ENCODE assay signal across 8 mouse cellular contexts in the genomic region with DNA sequence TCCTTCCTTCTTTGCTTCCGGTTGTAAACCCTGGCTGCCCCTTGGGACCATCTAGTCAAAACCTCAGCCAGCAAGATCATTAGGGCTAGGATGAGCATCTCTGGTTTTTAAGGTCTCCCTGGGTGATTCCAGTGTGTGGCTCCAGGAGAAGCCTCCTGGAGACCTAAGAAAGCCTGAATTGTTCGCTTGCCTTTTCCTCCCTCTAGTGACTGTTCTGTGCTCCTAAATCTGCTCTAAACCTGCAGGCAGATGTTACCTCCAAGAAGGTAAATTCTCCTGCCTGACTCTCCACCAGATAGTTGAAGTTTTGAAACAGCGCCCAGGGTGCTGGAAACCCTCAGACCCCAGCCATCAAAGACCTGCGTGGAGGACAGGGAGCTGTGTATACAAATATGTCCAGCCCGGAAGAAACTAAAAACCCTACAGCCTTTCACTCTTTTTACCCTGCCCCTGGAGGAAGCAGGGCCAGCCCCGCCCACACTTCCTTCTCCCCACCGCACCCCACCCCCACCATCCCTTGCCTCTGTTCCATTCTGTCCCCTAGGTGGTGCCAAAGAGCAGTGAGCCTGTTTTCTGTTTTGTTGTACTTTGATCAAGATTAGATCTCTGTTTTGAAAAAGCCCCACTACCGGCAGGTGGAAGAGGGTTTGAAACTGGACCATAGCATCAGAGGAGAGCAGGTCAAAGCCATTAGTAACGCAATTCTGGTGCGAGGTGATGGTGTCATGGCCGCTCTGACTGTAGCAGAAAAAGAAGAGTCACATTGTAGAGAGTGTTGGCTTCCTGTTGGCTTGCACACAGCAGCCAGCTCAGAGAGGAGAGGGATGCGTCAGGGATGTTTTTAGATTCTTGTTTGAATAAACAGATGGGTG. TPM values are rescaled to one million over a fixed set of nuclear protein-coding genes. Genes with fewer than 3 reads are reported as not detected.
DNase-seq lines count a peak whose midpoint lies in the region; ATAC-seq and TF ChIP-seq lines count a peak whose summit lies in the region.

No protein-coding gene starts in this region.

- 11% methylated on average over 12 of the region's 12 CpGs for WGBS in forebrain, embryonic 11.5 days
- WGBS in lung, postnatal 0 days = 7% methylated on average over 12 of the region's 12 CpGs

- TF ChIP-seq EP300 in lung, postnatal 0 days (IDR thresholded peaks at IDR 0.05) = no peak

- no peaks in the 10 kb centered on the region for H3K36me3 ChIP-seq in ES-E14 (ENCODE audit: control insufficient read depth, insufficient read depth, low read length, poor library complexity, severe bottlenecking)
- H3K36me3 ChIP-seq in forebrain, embryonic 11.5 days (ENCODE audit: control insufficient read depth, insufficient read depth, low read length) = no peaks in the 10 kb centered on the region
- H3K36me3 ChIP-seq in lung, postnatal 0 days (ENCODE audit: insufficient read depth, low read length) = no peaks in the 10 kb centered on the region

- H3K27ac ChIP-seq in ES-E14 (ENCODE audit: insufficient read depth, low read depth, low read length, poor library complexity, severe bottlenecking) = no peak overlapping the region
- H3K27ac ChIP-seq in brown adipose tissue, adult 24 weeks (replicated peaks; ENCODE audit: low read depth, low read length) = 0 out of 2 replicates have a peak overlapping the region, but pooled peaks have one; percentile 63
- no peak overlapping the region for H3K27ac ChIP-seq in forebrain, embryonic 11.5 days (ENCODE audit: low read depth, low read length)
- H3K27ac ChIP-seq in lung, postnatal 0 days (ENCODE audit: low read length) = peak overlapping the region; percentile 57; the same call in 1 of the 2 replicates

- no peaks in the 10 kb centered on the region for H3K27me3 ChIP-seq in forebrain, embryonic 11.5 days (ENCODE audit: control insufficient read depth, insufficient read depth, low read length)
- H3K27me3 ChIP-seq in lung, postnatal 0 days (replicated peaks; ENCODE audit: insufficient read depth, low read length) = no peaks in the 10 kb centered on the region

- peak; percentile 80 for TF ChIP-seq CTCF in lung, postnatal 0 days (IDR thresholded peaks at IDR 0.05)

- H3K9me3 ChIP-seq in ES-E14 (ENCODE audit: control insufficient read depth, insufficient read depth, low read depth, low read length) = no peaks in the 10 kb centered on the region
- no peaks in the 10 kb centered on the region for H3K9me3 ChIP-seq in forebrain, embryonic 11.5 days (ENCODE audit: control insufficient read depth, low read length)
- H3K9me3 ChIP-seq in lung, postnatal 0 days (ENCODE audit: low read length) = no peaks in the 10 kb centered on the region

- H3K4me2 ChIP-seq in forebrain, embryonic 11.5 days (ENCODE audit: low read depth, low read length, severe bottlenecking) = peak overlapping the region; percentile 15; the same call in 1 of the 2 replicates
- peak overlapping the region; percentile 49 for H3K4me2 ChIP-seq in lung, postnatal 0 days (replicated peaks; ENCODE audit: low read depth, low read length)

- intact Hi-C loops in heart, postnatal 36 days (cut with DNase I) = loop anchor here (2.0 to 5.0 kb wide), 3 partner anchors 34 to 224 kb away; partner anchors contain the start of gene Chd9

- peak; percentile 44 for ATAC-seq in forebrain, embryonic 11.5 days (replicated peaks; ENCODE audit: low FRiP score)
- ATAC-seq in lung, postnatal 0 days = peak; percentile 90

- in situ Hi-C loops in ES-E14 (cut with MboI; ENCODE audit: low sequenced_read_pairs in 2 of 2, unreplicated experiment in 2 of 2) = no loop called here

- peak overlapping the region in 1 of 2 experiments; percentile 11; a peak in 1 of 4 replicates for H3K4me3 ChIP-seq in ES-E14 (ENCODE audit: insufficient read depth in 1 of 2, low read depth in 1 of 2, low read length in 2 of 2, poor library complexity in 1 of 2, severe bottlenecking in 1 of 2)
- H3K4me3 ChIP-seq in brown adipose tissue, adult 24 weeks (ENCODE audit: insufficient read depth, low read depth, low read length) = peak overlapping the region; percentile 61
- H3K4me3 ChIP-seq in forebrain, embryonic 11.5 days (ENCODE audit: low read depth, low read length) = no peak overlapping the region
- peak overlapping the region; percentile 30; the same call in 1 of the 2 replicates for H3K4me3 ChIP-seq in lung, postnatal 0 days (ENCODE audit: low read depth, low read length)

- H3K9ac ChIP-seq in ES-E14 (ENCODE audit: insufficient read depth, low read depth, low read length, poor library complexity, severe bottlenecking) = no peak overlapping the region; the same call in 1 of the 2 replicates
- H3K9ac ChIP-seq in forebrain, embryonic 11.5 days (ENCODE audit: low read length) = peak overlapping the region; percentile 20
- H3K9ac ChIP-seq in lung, postnatal 0 days (replicated peaks; ENCODE audit: low read depth) = no peak overlapping the region

- peaks cover 0 to 8% of the 10 kb centered on the region in 2 experiments; a peak in 1 of 4 replicates for H3K4me1 ChIP-seq in ES-E14 (ENCODE audit: control insufficient read depth in 2 of 2, insufficient read depth in 2 of 2, low read length in 2 of 2, poor library complexity in 1 of 2)
- H3K4me1 ChIP-seq in brown adipose tissue, adult 24 weeks (ENCODE audit: control insufficient read depth, insufficient read depth, insufficient read length, low read length) = peaks cover 2% of the 10 kb centered on the region; the same call in 1 of the 2 replicates
- H3K4me1 ChIP-seq in forebrain, embryonic 11.5 days (replicated peaks; ENCODE audit: control insufficient read depth, insufficient read depth, low read length) = no peaks in the 10 kb centered on the region; the same call in 1 of the 2 replicates
- peaks cover 7% of the 10 kb centered on the region; the same call in 1 of the 2 replicates for H3K4me1 ChIP-seq in lung, postnatal 0 days (ENCODE audit: insufficient read depth, low read depth, low read length)

- peak; percentile 85 for DNase-seq in ES-E14 (ENCODE audit: low read depth, low spot score)
- peak; percentile 83 for DNase-seq in forebrain, embryonic 11.5 days (ENCODE audit: low spot score)
- DNase-seq in heart, postnatal 36 days = peak; percentile 71 to 78
- peak; percentile 68 for DNase-seq in layer of hippocampus, adult 11-12 months (ENCODE audit: low spot score)
- DNase-seq in lung, postnatal 0 days (ENCODE audit: low spot score) = peak; percentile 81
- peak; percentile 79 for DNase-seq in retina, embryonic 14.5 days (ENCODE audit: low spot score)
- peak; percentile 77 for DNase-seq in urinary bladder, postnatal 14 days (ENCODE audit: low spot score)

TF ChIP-seq in ES-E14, 5 proteins besides CTCF, POLR2A, EP300 and RAD21:
- no peak for TF ChIP-seq ZNF384 (IDR thresholded peaks at IDR 0.05; ENCODE audit: low read depth, low read length)
- no peak for TF ChIP-seq ZC3H11A (IDR thresholded peaks at IDR 0.05; ENCODE audit: borderline replicate concordance, low read depth, low read length)
- no peak for TF ChIP-seq MAFK (IDR thresholded peaks at IDR 0.05; ENCODE audit: insufficient read depth, low read depth, low read length)
- TF ChIP-seq CHD2 (IDR thresholded peaks at IDR 0.05; ENCODE audit: low read depth, low read length) = 0 out of 2 replicates have a peak, but pooled peaks have one; percentile 34
- TF ChIP-seq HCFC1 (IDR thresholded peaks at IDR 0.05; ENCODE audit: borderline replicate concordance, insufficient read depth, low read length) = no peak

RNA-seq across cellular contexts. Expression of gene Gm19935, which starts 22.0 kb away (rescaled TPM):
- 0.32 and 0.49 TPM in 2 replicates for total RNA-seq in ES-E14 (2012; rRNA removed)
- polyA plus RNA-seq in brown adipose tissue, adult 24 weeks (2012; ENCODE audit: insufficient read depth, insufficient read length, missing spikeins) = not detected in 2 replicates
- not detected in 2 replicates for polyA plus RNA-seq in forebrain, embryonic 11.5 days (2014; fragmentation: Nextera tagmentation; extraction: Ambion mirVana)
- not detected for total RNA-seq in heart, postnatal 36 days (2021)
- 9.9 and 10.8 TPM in 2 replicates for polyA plus RNA-seq in lung, postnatal 0 days (2015; fragmentation: Nextera tagmentation; extraction: Ambion mirVana)

RNA-seq across cellular contexts. Expression of gene Chd9, which starts 32.9 kb away (rescaled TPM):
- total RNA-seq in ES-E14 (2012; rRNA removed) = 32.4 and 41.6 TPM in 2 replicates
- 33.4 and 36.3 TPM in 2 replicates for polyA plus RNA-seq in brown adipose tissue, adult 24 weeks (2012; ENCODE audit: insufficient read depth, insufficient read length, missing spikeins)
- polyA plus RNA-seq in forebrain, embryonic 11.5 days (2014; fragmentation: Nextera tagmentation; extraction: Ambion mirVana) = 47.7 and 52.0 TPM in 2 replicates
- total RNA-seq in heart, postnatal 36 days (2021) = 10 to 100 TPM; 46.8 to 49.4 TPM
- 110 and 122 TPM in 2 replicates for polyA plus RNA-seq in lung, postnatal 0 days (2015; fragmentation: Nextera tagmentation; extraction: Ambion mirVana)

Comparison
In these comparisons a context has a peak if more than half of its experiments do, and no peak if none do; other contexts are left out.
1. H3K27ac ChIP-seq: peak in brown adipose tissue, adult 24 weeks (single experiment) and lung, postnatal 0 days (single experiment); none in ES-E14 (single experiment) and forebrain, embryonic 11.5 days (single experiment).
2. Peak in every context shown above with its lines, with median percentiles within 50 percentile points of each other: DNase-seq.